Mouse (Mus musculus) erythroblast, embryonic 14.5 days (primary cell): ENCODE results near the gene Ttc39a.

Experiments used
- GATA1 ChIP-seq: IDR thresholded peaks from 2 replicates; pipeline ENCODE4 v1.6.1; 2012; ENCODE audit warnings: low read length, inconsistent platforms, mixed read lengths
- TAL1 ChIP-seq: IDR thresholded peaks from 3 replicates; pipeline ENCODE4 v1.6.1; 2012; ENCODE audit warnings: low read length, inconsistent platforms, mixed read lengths

DNA sequence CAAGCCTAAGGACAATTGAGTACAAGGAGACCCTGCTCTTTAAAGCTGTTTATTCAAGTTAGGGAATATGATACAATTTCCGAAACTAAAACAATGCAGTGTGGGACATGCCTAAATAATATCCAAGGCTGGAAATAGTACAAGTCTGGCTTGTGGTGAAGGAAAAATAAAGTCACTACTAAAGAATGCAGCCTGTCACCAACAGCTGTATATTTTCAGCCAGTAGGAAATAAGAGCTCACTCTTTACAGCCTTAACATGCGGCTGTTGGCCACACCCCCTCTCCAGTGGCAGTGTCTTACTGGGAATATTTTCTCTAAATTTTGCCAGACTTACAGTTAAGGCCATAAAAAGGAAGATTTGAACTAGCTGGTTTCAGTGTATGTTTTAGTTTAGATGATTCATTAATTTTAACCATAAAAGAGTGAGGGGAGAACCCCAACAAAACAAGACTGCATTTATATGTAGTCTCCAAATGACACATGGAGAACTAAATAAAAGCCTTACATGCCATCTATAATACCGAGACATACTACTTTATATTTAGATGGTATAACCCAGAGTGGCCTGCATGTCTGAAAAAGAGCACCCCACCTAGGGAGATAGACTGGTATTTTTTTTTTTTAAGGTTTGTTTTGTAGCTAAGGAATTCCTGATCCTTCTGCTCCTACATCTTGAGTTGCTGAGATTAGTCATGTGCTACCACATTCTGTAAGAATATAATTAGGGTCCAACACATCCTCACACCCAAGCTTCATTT is 54.2 kb downstream of the Ttc39a start:
- TF ChIP-seq GATA1 (no peak), TAL1 (no peak)
